Mouse (Mus musculus): ENCODE measurements around the gene Col16a1. TPM values are rescaled to one million over a fixed set of nuclear protein-coding genes. Genes with fewer than 3 reads are reported as not detected.

Gene Col16a1
- polyA plus RNA-seq, 1 experiment from 2014 or later: 37.1 TPM

DNA sequence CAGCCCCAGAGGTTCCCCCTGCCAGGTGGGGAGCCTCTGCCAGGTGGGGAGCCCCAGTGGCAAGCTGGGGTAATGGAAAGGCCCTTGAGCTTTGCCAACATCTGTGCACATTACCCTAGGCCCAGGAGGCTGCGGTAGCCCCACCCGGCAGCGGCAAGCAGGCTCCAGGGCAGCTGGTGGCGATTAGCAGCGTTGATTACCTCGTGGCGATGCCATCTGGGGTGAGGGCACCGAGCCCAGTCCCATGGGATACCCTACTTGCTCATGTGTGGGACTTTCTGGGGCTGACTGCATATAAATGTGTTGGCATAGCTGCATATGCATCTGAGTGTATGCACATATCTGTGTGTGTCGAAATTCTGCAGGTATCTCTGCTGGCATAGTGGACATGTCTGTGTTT, 3.4 kb upstream of the Col16a1 start:
- Histone ChIP-seq H3K9me3 (ENCODE audit: control insufficient read depth, low read length) (no peaks in the 10 kb centered on the region), H3K36me3 (ENCODE audit: control insufficient read depth, insufficient read depth, low read length) (no peaks in the 10 kb centered on the region), H3K4me2 (ENCODE audit: low read length) (no peak overlapping the region), H3K27ac (replicated peaks in 1 of 2; ENCODE audit: control insufficient read depth in 1 of 2, insufficient read depth in 1 of 2, low read depth in 2 of 2, low read length in 2 of 2) (no peak overlapping the region), H3K9ac (ENCODE audit: low read length) (no peak overlapping the region), H3K4me3 (ENCODE audit: control insufficient read depth in 1 of 2, insufficient read depth in 1 of 2, low read depth in 1 of 2, low read length in 2 of 2) (no peak overlapping the region), H3K27me3 (ENCODE audit: control insufficient read depth, insufficient read depth, low read length) (no peaks in the 10 kb centered on the region), H3K4me1 (ENCODE audit: control insufficient read depth in 2 of 2, insufficient read depth in 2 of 2, low read length in 2 of 2) (peaks cover 14 to 29% of the 10 kb centered on the region in 2 experiments)
- 87% methylated on average over 9 of the region's 9 CpGs for WGBS
- ATAC-seq (ENCODE audit: insufficient number of reproducible peaks, insufficient read depth, low FRiP score, low read depth): no peak

DNA sequence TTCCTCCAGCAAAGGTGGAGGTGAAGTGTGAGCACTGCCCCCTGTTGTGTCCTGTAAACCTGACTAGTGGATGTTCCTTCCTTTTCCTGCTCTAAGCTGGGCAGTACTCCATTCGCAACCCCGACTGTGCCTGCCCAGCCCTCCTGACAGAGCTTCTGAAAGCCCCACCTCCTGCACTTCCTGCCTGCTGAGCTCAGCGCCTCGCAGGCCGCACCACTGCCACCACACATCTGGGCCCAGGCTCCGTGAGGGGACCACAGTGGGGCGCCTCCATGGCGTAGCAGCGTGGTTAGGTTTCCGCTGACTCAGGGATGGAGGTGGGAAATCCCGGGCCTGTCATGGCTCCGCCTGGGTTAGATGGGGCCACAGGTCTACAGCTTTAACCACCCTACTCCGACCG, 2.0 kb upstream of the Col16a1 start:
- H3K4me3 ChIP-seq (ENCODE audit: control insufficient read depth in 1 of 2, insufficient read depth in 1 of 2, low read depth in 1 of 2, low read length in 2 of 2): no peak overlapping the region
- H3K27me3 ChIP-seq (ENCODE audit: control insufficient read depth, insufficient read depth, low read length): no peaks in the 10 kb centered on the region
- WGBS: 28% methylated on average over 14 of the region's 14 CpGs
- 0 out of 2 replicates have a peak overlapping the region, but pooled peaks have one; percentile 28 for H3K4me2 ChIP-seq (ENCODE audit: low read length)
- H3K36me3 ChIP-seq (ENCODE audit: control insufficient read depth, insufficient read depth, low read length): no peaks in the 10 kb centered on the region
- no peak; the same call in 1 of the 2 replicates for ATAC-seq (ENCODE audit: insufficient number of reproducible peaks, insufficient read depth, low FRiP score, low read depth)
- peak overlapping the region in 1 of 2 experiments; percentile 39; a peak in 3 of 4 replicates for H3K27ac ChIP-seq (replicated peaks in 1 of 2; ENCODE audit: control insufficient read depth in 1 of 2, insufficient read depth in 1 of 2, low read depth in 2 of 2, low read length in 2 of 2)
- H3K9ac ChIP-seq (ENCODE audit: low read length): peak overlapping the region; percentile 9; the same call in 1 of the 2 replicates
- H3K9me3 ChIP-seq (ENCODE audit: control insufficient read depth, low read length): no peaks in the 10 kb centered on the region
- H3K4me1 ChIP-seq (ENCODE audit: control insufficient read depth in 2 of 2, insufficient read depth in 2 of 2, low read length in 2 of 2): peaks cover 28 to 40% of the 10 kb centered on the region in 2 experiments

DNA sequence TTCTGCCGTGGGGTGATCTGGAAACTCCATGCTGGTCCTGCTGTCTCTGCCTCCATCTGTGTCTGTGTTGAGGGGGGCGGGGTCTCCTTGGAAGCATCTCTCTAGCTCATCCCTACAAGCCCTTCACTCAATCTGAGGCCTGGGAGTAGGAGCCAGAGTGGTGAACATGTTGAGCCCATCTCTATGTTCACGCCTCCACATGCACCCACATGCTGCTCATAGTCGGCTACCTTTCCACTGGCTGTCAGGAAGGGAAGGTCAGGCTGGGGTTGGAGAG, 501 bp downstream of the Col16a1 start:
- Histone ChIP-seq H3K9me3 (ENCODE audit: control insufficient read depth, low read length) (no peaks in the 10 kb centered on the region), H3K9ac (ENCODE audit: low read length) (peak overlapping the region; percentile 72), H3K27ac (replicated peaks in 1 of 2; ENCODE audit: control insufficient read depth in 1 of 2, insufficient read depth in 1 of 2, low read depth in 2 of 2, low read length in 2 of 2) (peak overlapping the region in 1 of 2 experiments; percentile 85; a peak in 3 of 4 replicates), H3K4me1 (ENCODE audit: control insufficient read depth in 2 of 2, insufficient read depth in 2 of 2, low read length in 2 of 2) (peaks cover 25 to 39% of the 10 kb centered on the region in 2 experiments), H3K36me3 (ENCODE audit: control insufficient read depth, insufficient read depth, low read length) (no peaks in the 10 kb centered on the region), H3K27me3 (ENCODE audit: control insufficient read depth, insufficient read depth, low read length) (no peaks in the 10 kb centered on the region), H3K4me2 (ENCODE audit: low read length) (peak overlapping the region; percentile 88), H3K4me3 (ENCODE audit: control insufficient read depth in 1 of 2, insufficient read depth in 1 of 2, low read depth in 1 of 2, low read length in 2 of 2) (peak overlapping the region; percentile 48 to 55)
- 55% methylated on average over 4 of the region's 4 CpGs for WGBS
- ATAC-seq (ENCODE audit: insufficient number of reproducible peaks, insufficient read depth, low FRiP score, low read depth): no peak

DNA sequence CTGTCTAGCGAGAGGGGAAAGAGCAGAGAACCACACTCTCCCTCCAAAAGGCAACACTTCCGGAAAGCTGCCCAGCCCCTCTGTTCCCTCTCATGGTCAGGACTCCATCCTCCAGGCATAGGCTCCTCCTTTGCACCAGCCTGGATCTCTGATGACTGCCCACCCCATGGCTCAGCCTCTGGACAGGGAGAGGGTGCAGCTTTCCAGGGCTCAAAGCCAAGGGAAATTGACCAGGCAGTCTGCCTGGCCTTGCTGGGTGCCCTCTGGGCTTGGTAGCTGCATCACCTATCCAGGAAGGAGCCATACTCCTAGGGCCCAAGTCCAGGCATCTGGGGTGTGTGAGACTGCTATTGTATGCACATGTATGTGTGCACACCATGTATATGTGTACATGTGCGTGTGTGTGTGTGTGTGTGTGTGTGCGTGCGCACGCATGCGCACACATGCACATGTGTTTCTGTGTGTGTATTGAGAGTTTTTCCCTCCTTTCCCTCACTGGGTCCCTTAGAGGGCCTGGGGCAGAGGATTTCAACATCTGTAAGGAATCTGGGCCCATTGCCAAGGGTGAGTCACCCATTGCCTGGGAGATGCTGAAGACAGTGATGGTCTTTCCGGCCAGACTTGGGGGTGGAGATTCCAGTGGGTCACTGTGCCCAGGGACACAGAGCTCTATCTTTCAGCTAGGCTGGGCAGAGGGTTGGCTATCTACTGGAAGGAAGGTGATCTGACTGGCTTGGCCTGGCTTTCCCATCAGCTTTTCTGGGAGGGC, 2.6 kb downstream of the Col16a1 start:
- H3K36me3 ChIP-seq (ENCODE audit: control insufficient read depth, insufficient read depth, low read length): no peaks in the 10 kb centered on the region
- H3K27me3 ChIP-seq (ENCODE audit: control insufficient read depth, insufficient read depth, low read length): no peaks in the 10 kb centered on the region; the same call in none of the 2 replicates
- no peak overlapping the region for H3K4me3 ChIP-seq (ENCODE audit: control insufficient read depth in 1 of 2, insufficient read depth in 1 of 2, low read depth in 1 of 2, low read length in 2 of 2)
- WGBS: 70% methylated on average over 8 of the region's 8 CpGs
- H3K4me1 ChIP-seq (ENCODE audit: control insufficient read depth in 2 of 2, insufficient read depth in 2 of 2, low read length in 2 of 2): peaks cover 24 to 37% of the 10 kb centered on the region in 2 experiments
- no peaks in the 10 kb centered on the region for H3K9me3 ChIP-seq (ENCODE audit: control insufficient read depth, low read length)
- H3K4me2 ChIP-seq (ENCODE audit: low read length): peak overlapping the region; percentile 18; the same call in 1 of the 2 replicates
- peak overlapping the region; percentile 1; the same call in 1 of the 2 replicates for H3K9ac ChIP-seq (ENCODE audit: low read length)
- no peak; the same call in 1 of the 2 replicates for ATAC-seq (ENCODE audit: insufficient number of reproducible peaks, insufficient read depth, low FRiP score, low read depth)
- H3K27ac ChIP-seq (replicated peaks in 1 of 2; ENCODE audit: control insufficient read depth in 1 of 2, insufficient read depth in 1 of 2, low read depth in 2 of 2, low read length in 2 of 2): peak overlapping the region; percentile 29 to 64

DNA sequence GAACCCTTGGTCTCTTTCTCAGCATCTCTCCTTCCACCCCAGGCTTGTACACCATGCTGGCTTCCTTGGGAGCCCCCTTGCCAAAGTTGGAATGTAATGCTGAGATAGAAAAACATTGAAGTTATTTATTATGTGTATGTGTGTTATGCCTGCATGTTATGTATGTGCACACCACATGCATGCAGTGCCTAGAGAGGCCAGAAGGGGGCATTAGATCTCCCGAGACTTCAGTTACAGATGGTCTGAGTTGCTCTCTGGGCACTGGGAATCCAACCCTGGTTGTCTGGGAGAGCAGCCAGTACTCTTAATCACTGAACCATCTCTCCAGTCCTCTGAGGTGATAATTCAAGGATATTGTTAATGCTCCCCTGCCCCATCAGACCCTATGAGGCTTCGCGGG, 4.6 kb downstream of the Col16a1 start:
- Histone ChIP-seq H3K4me1 (ENCODE audit: control insufficient read depth in 2 of 2, insufficient read depth in 2 of 2, low read length in 2 of 2) (peaks cover 18 to 30% of the 10 kb centered on the region in 2 experiments), H3K4me3 (ENCODE audit: control insufficient read depth in 1 of 2, insufficient read depth in 1 of 2, low read depth in 1 of 2, low read length in 2 of 2) (no peak overlapping the region), H3K4me2 (ENCODE audit: low read length) (no peak overlapping the region), H3K36me3 (ENCODE audit: control insufficient read depth, insufficient read depth, low read length) (no peaks in the 10 kb centered on the region), H3K9me3 (ENCODE audit: control insufficient read depth, low read length) (no peaks in the 10 kb centered on the region), H3K27ac (replicated peaks in 1 of 2; ENCODE audit: control insufficient read depth in 1 of 2, insufficient read depth in 1 of 2, low read depth in 2 of 2, low read length in 2 of 2) (no peak overlapping the region), H3K27me3 (ENCODE audit: control insufficient read depth, insufficient read depth, low read length) (no peaks in the 10 kb centered on the region; the same call in none of the 2 replicates), H3K9ac (ENCODE audit: low read length) (no peak overlapping the region)
- ATAC-seq (ENCODE audit: insufficient number of reproducible peaks, insufficient read depth, low FRiP score, low read depth): no peak
- WGBS: 86% methylated on average over 3 of the region's 3 CpGs

DNA sequence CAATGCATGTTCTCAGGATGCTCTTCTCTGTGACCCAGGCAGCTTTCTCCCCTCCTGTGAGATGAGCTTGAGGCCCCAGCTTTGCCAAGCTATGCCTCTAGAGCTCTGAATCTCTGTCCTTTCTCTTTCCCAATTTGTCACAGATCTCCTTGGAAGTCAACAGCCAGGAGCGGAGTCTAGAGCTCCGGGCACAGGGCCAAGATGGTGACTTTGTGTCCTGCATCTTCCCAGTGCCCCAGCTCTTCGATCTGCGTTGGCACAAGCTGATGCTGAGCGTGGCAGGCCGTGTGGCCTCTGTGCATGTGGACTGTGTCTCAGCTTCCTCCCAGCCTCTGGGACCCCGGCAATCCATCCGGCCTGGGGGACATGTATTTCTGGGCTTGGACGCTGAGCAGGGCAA, 5.5 kb downstream of the Col16a1 start:
- no peak for ATAC-seq (ENCODE audit: insufficient number of reproducible peaks, insufficient read depth, low FRiP score, low read depth)
- Histone ChIP-seq H3K36me3 (ENCODE audit: control insufficient read depth, insufficient read depth, low read length) (no peaks in the 10 kb centered on the region), H3K27ac (replicated peaks in 1 of 2; ENCODE audit: control insufficient read depth in 1 of 2, insufficient read depth in 1 of 2, low read depth in 2 of 2, low read length in 2 of 2) (no peak overlapping the region), H3K4me1 (ENCODE audit: control insufficient read depth in 2 of 2, insufficient read depth in 2 of 2, low read length in 2 of 2) (peaks cover 18 to 25% of the 10 kb centered on the region in 2 experiments), H3K9me3 (ENCODE audit: control insufficient read depth, low read length) (no peaks in the 10 kb centered on the region), H3K9ac (ENCODE audit: low read length) (no peak overlapping the region), H3K4me3 (ENCODE audit: control insufficient read depth in 1 of 2, insufficient read depth in 1 of 2, low read depth in 1 of 2, low read length in 2 of 2) (no peak overlapping the region), H3K27me3 (ENCODE audit: control insufficient read depth, insufficient read depth, low read length) (no peaks in the 10 kb centered on the region; the same call in none of the 2 replicates), H3K4me2 (ENCODE audit: low read length) (no peak overlapping the region)
- 75% methylated on average over 9 of the region's 9 CpGs for WGBS

DNA sequence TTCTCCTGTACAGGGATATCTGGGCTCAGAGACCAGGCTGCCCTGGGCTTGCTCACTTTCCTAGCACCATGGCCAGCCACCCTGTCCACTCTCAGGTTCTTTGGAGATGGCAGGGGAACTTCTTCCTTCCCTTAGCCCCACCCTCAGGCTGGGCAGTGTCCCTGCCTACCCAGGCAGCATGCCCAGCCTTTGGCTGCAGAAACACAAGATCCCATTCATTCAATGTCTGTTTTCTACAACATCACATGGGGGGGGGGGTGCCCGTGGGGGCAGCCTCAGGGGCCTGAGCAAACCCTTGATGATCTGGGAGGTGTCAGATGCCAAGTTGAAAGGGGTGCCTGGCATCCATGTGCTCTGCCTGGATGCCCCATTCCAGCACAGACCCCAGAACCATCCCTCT, 7.1 kb downstream of the Col16a1 start:
- H3K4me1 ChIP-seq (ENCODE audit: control insufficient read depth in 2 of 2, insufficient read depth in 2 of 2, low read length in 2 of 2): peaks cover 14 to 20% of the 10 kb centered on the region in 2 experiments
- no peak for ATAC-seq (ENCODE audit: insufficient number of reproducible peaks, insufficient read depth, low FRiP score, low read depth)
- 43% methylated on average over 1 of the region's 1 CpGs for WGBS
- H3K9ac ChIP-seq (ENCODE audit: low read length): no peak overlapping the region
- 0 out of 2 replicates have a peak, but pooled peaks cover 6% of the 10 kb centered on the region for H3K36me3 ChIP-seq (ENCODE audit: control insufficient read depth, insufficient read depth, low read length)
- no peak overlapping the region for H3K27ac ChIP-seq (replicated peaks in 1 of 2; ENCODE audit: control insufficient read depth in 1 of 2, insufficient read depth in 1 of 2, low read depth in 2 of 2, low read length in 2 of 2)
- no peak overlapping the region for H3K4me2 ChIP-seq (ENCODE audit: low read length)
- H3K9me3 ChIP-seq (ENCODE audit: control insufficient read depth, low read length): no peaks in the 10 kb centered on the region
- no peak overlapping the region for H3K4me3 ChIP-seq (ENCODE audit: control insufficient read depth in 1 of 2, insufficient read depth in 1 of 2, low read depth in 1 of 2, low read length in 2 of 2)
- H3K27me3 ChIP-seq (ENCODE audit: control insufficient read depth, insufficient read depth, low read length): no peaks in the 10 kb centered on the region; the same call in none of the 2 replicates

Data from heart, embryonic 14.5 days (tissue).